Mouse (Mus musculus): ENCODE data around the gene Bpifb4.
A peak's percentile ranks its signal among the peaks of the same experiment; 100 is the strongest.

The Bpifb4 gene

DNA sequence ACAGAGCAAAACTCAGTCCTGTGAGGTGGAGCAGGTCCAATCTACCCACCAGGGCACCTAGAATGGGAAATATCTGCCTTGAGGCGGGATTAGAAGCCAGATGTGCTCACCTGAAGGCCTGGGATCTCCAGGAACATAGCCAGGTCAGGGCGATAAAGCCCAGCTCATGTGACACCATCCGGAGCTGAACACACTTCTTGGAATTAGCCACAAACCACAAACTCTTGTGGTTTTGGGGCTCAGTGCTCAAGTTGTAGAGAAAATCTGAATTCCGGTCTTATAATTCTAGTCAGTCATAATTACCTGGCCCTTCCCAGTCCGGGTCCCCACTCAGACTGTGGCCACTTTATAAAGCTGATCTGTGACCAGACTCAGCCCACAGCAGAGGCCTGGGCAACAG, at the start of gene Bpifb4:
Gene Bpifb4, plus strand, starts transcription at position 370 of the 400 bp plus-strand sequence.
- no peak for DNase-seq

DNA sequence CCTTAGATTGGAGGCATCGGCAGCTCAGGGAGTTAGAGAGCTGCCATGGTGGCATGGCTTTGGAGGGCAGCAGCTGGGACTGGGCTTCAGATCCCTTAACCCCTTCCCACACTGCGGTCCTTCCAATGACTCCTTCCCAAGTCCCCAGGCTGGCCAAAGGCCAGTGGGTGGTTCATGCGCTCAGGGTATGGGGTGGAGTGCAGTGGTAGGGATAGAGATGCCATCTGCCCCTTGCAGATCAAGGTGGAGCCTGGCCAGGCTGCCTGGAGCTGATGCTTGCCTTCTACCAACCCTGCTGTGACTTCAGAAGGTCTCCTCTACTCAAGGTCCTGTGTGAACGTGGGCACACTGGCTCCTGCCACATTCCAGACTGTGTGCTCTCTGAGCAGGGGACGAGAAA, 38.9 kb upstream of the Bpifb4 start:
- no peak for DNase-seq

DNA sequence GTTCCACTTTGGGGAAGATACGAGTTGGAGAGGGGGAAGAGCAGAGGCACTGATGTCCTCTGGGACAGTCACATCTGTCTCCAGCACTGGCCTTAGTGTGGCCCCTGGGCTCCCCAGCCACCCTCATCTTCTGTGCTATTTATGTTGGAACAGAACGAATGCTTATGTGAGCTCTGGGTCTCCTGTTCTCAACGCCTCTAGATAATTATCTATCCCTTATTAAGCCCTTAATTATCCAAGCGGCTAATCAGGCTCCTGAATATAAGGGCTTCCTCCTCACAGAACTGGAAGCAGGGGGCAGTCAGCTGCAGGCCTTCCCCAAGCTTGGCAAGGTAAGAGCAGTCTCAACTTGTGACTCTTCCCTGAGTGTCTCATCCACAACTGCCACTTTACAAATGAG, 37.9 kb upstream of the Bpifb4 start, which contains the start of gene Bpifb6:
Gene Bpifb6, plus strand, starts transcription at position 301 of the 400 bp plus-strand sequence.
- no peak for DNase-seq

DNA sequence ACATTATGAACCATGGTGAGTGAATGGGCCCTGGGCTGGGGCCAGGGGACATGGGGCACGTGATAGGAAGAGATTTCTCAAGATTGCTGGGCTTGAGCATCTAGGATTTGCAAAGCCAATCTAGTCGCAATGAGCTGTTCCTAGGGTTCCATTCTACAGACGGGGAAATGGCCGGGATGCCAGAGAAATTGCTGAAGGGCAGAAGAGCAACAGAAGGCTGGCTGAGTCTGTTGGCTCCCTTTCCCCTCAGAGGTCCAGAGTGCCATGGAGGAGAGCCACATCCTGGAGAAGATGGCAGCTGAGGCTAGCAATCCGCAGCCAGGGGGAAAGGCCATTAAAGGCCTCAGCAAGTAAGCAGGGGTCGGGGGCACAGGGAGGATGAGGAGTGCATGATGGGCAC, 35.3 kb upstream of the Bpifb4 start:
- no peak for DNase-seq

DNA sequence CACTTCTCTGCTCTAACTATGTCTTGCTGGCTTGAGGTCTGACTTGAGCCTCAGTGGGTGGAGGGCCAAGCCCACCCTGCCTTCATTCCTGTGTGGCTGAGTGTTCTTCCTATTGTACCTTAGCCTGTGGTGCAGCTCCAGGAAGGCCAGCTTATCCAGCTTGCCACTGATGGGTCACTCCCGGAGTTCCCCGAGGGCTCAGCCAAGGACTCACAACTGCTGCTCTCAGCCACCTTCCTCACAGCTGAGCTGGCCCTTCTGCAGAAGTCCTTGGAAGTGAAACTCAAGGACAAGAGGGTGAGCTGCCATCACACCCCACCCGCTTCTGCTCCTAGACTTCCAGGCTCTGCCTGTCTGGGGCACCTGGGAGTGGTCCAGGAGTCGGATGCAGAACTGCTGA, 31.4 kb upstream of the Bpifb4 start:
- DNase-seq: no peak

DNA sequence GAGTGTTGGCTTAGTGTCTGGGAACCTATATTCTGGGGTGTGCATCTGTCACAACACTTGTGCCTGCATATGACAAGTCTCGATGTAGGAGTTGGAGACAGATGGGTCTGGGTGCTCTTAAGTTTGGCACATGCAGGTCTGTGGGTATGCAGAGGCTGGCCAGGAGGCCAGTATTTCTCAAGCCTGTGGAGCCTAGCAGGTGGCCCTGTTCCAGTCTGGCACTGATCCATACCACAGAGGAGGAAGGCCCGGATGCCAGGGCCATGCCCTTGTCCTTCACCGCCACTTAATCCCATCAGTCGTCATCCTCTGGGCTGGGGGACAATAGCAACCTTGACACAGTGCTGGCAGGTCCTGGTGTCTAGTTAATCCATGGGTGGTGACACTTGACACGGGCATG, 23.9 kb upstream of the Bpifb4 start:
- no peak for DNase-seq

DNA sequence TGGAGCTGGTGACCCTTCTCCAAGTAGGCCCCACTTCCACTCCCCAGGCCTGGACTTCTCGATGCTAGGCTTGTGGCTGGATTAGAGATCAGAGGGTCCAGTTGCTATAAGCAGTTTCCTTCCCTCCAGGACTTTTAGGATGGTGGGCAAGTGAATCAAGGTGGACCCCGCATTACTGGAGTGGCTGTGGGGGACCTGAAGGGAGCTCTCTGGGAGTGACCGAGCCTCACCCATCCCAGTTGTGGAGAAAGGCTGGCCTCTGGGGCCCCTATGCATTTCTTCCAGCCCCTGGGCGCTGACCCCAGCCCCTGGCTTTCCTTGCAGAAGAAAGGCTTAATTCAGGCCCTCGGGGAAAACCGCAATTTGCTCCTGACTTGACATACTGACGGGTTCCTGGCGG, 20.1 kb upstream of the Bpifb4 start, which contains the start of gene Bpifb3:
Gene Bpifb3, plus strand, starts transcription at position 301 of the 400 bp plus-strand sequence.
- DNase-seq: no peak

DNA sequence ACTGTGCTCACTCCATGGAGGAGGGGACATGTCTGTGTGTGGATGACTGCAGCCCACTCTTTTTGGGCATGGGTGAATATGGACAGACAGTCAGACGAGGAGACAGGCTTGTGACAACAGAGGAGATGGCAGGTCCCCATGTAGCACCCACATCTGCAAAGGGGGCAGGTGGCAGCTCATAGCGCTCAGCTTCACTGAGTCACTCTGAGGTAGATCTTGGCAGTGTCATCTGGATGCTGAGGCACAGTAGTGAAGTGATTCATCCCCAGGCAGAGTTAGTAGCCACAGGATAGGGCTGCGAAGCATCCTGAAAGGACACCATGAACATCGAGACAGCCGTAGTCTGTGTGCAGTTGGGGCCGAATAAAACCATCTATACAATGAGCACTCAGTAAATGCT, 16.8 kb upstream of the Bpifb4 start:
- no peak for DNase-seq

DNA sequence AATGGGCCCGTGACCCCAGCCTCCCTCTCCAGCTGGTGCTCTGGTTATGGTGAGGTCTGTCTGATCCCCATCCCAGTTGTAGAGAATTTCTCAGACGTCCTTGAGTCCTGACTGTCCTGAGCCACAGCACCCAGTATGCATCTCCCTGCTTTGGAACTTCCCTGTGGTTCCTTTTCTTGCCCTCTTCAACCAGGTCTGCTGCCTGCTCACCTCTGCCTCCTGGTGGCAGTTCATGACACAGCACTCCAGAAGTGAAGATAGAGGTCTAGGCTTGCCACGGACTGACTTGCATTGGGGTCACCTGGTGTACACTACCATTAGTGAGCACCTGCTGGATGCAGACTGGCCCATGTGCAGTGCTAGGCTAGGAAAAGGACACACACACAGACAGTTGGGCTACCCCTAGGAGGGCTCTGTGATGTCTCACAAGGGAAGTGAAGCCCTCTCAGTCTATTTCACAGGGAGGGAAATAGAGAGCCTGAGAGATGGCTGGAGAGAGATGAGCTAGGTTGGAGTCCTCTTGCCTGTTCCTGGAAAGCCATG, 8.1 kb upstream of the Bpifb4 start:
- peak; percentile 74 for DNase-seq

DNA sequence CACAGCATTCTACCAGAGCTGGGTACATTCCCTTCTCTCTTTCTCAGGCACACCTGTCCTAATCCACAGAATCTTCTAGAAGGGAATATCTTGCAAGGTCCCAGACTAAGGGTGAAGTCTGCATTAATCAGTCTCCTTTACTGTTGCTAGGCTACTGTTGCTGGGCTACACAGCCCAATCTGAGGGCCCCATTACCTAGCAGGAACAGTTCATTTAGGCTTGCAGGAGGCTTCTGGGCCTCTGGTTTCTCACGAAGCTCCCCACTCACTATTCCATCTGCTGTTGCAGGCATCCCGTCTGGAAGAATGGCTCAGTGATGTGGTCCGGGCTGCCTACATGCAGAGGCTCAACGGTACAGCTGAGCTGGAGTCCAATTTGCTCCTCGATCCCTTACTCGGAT, 6.9 kb upstream of the Bpifb4 start:
- no peak for DNase-seq

DNA sequence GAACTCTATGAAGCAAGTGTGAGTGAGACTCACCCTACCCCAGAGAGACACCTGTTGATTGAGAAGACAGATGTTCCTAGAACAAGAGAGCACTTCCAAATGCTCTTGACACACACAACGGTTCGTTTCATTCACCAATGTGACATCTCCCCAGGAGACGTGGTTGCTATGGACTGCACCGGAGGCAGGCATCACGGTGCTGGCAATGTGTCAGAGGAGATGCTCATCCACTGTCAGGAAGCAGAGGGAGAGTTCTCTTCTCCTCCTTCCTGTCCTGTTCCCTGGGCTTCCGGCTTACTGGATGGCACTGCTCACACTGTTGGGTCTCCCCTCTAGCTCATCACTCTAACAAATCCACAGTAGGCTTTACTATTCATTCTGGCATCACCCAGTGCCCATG, 4.7 kb upstream of the Bpifb4 start:
- DNase-seq: no peak

DNA sequence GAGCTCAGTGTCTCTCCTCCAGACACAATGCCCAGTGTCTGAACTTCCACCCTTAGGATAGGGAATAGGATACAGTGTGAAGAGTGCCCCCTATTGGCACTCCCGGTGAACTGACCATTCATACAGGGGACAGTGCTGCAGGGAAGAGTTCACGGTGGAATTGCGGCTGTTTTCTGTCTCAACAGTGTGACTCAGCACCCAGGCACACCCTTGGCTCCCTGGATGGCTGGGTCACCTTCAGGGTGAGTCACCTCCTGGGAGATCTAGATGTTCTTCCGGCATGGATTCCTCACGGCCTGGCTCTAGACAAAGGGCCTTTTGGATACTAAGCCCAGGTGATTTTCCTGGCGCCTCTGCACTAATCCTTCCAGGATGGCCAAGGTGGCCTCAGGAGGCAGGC, 2.7 kb upstream of the Bpifb4 start:
- DNase-seq: no peak

DNA sequence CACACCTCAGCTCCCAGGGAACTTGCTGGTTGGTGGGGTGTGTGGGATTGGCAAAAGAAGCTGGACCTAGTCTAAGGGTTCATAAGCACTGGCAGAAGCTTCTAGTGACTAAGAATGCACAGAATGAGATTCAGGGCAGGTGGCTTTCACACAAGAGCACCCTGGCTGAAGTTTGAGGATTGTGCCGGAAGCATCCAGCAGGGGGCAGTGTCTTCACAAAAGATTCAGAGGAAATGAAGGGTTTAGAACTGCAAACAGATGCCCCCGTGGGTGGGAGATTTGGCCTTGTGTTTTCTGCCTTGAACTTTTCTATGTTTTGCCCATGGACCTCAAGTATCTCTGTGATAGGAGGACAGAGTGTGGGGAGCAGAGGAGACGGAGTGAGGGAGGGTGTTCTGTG, 5.5 kb downstream of the Bpifb4 start:
- DNase-seq: peak; percentile 73

DNA sequence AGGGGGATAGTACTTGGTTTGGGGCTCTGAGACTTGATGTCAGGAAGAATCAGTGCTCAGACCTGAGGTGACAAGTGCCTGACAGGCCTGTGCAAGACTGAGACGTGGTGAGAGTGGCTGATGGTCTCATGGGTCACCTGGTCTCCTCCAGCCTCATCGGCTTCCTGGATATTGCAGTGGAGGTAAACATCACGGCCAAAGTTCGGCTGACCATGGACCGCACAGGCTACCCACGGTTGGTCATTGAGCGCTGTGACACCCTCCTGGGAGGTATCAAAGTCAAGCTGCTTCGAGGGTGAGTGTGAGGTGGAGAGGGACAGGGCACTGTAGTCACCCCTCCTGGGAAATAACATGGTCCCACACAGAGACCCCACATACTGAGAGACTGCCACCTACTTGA, 6.6 kb downstream of the Bpifb4 start:
- no peak for DNase-seq

DNA sequence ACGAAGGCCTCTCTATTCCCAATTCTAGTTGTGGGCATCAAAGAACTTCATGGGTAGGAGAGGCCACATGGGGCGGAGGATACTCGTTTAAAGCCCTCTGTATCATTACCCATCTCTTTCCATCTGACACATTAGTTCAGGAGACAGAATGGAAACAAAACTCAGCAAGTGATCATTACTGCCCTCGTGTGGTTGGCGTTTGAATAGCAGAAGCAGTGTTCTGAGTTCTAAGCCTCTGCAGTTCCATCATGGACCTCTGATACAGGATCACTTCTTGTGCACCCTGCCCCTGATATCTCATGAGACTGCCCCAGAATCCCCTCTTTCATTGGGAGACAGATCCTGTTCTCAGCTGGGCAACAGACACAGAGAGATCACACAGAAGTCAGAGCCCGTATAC, 14.9 kb downstream of the Bpifb4 start:
- peak; percentile 78 for DNase-seq

DNA sequence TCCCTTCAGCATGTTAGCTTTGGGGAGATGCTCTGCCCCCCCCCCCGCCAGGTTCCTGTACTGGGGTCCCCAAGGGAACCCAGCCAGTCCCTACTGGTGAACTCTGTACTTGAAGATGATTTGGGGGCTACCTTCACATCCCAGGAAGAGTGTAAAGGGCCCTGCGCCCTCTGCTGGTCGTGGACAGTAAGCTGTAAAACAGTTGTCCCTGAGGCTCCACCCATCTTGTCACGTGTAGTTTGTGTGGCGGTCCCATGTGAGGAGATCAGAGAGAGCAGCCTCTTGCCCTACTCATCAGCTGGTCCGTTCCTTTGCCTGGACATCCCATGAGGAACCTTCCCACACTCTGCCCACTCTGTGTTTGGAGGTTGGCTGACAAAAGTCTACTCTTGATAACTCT, 15.8 kb downstream of the Bpifb4 start:
- peak; percentile 81 for DNase-seq

DNA sequence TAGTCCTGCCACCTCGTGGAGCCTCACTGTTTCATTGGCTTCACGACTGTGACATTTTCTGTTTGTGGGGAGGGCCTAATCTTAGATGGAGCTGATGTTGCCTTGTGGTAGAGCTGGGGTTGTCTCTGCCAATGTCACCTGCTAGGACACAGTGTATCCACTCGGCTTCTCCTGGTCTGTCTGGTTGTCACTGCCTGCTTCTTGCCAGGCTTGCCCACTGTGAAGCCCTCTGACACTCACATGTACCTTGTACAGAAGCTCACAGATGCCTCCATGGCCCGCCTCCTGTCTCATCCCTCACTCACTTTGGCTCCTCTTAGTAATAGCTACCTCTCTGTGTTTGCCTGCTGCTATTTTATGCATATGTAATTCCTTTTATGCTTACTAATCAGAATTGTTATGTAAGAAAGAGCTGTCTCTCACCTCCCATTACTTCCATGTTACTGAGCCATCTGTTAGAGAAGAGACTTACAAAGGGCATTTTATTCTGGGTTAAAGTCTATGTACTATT, 24.9 kb downstream of the Bpifb4 start:
- no peak for DNase-seq

DNA sequence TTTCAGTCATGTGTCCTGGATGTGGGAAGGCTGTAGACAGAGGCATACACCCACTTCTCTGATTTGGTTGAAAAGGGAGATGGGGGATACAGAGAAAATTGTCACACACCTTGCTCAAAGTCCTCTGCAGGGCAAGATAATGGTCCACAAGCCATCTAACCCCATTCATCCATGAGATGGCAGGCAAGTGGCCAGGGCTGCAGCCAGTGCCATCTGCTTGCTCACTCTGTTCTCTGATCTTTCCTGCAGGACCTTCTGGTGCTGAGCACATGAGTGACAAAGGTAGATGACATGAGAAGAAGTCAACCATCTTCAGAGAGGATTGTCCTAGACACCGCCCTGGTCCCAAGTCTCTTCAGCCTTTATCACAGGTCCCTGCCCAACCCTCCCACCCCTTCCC, 25.3 kb downstream of the Bpifb4 start:
- DNase-seq: no peak

DNA sequence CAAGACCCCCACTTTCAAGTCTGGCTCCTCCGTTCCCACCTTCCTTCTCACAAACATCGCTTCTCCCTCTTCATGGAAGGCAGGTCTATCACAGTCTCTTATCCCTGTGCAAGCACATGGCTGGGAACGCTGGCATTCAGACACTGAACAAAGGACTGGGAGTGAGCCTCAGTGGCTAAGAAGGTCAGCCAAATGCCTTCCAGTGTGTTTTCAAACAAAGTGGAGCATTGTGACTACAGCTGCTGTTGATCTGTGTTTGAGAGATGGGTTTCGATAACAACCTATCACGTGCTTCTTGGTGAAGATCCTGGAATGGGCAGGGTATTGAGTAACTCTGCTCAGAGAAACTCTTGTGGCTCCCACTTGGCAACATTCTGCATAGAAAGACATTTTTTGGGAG, 32.2 kb downstream of the Bpifb4 start:
- no peak for DNase-seq

DNA sequence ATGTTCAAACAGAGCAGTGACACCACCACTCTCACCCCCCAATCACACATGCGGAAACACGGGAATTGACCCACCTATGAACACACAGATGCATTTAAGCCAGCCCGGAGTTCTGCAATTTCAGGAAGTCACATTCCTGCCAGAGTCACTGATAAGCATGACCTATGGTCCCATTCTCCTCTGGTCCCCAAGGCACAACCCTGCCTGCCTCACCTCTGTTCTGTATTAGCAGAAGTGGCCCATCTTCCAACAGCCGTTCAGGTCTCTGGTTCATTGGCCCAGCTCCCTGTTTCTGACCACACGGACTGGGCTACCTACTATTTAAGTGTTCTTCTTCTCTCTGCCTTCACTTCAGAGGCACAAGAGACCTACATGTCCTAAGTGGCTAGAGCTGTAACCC, 36.6 kb downstream of the Bpifb4 start, which contains the start of gene Bpifa6:
Gene Bpifa6, plus strand, starts transcription at position 364 of the 400 bp plus-strand sequence.
- no peak for DNase-seq

DNA sequence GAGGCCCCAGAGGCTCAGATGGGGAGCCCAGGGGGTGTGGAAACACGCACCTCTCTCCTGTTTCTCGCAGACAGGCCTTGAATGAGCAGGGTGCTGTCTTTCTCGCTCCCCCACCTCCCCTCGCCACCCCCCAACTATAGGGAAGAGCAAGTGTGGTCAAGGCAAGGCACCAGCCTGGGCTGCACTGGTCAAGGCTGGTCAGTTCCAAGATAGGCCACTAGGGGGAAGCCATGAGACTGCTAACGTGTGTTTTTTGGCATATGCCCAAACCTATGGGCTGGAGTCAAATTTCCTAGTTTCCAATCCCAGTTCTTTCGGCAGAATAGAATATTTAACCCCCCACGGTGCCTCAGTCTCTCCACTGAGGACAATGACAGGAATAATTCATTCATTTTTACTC, 57.8 kb downstream of the Bpifb4 start:
- peak; percentile 76 for DNase-seq

DNA sequence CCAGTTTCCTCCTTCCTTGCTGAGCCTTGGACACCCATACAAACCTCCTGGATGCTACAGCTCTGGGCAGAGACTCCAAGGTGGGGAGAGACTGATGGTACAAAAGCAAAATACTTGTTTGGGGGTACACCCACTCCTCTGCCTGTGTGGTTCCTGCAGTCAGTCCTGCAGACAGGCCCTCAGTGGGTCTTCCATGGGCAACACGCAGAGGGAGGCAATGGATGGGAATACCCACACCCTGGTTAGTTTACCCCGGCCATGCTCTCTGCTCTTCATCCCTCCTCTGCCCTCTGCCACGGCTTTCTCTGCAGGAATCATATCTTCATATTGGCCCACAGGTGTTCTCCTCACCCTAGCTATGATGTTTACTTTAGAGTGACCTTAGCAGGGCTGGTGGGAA, 62.5 kb downstream of the Bpifb4 start:
- DNase-seq: no peak

DNA sequence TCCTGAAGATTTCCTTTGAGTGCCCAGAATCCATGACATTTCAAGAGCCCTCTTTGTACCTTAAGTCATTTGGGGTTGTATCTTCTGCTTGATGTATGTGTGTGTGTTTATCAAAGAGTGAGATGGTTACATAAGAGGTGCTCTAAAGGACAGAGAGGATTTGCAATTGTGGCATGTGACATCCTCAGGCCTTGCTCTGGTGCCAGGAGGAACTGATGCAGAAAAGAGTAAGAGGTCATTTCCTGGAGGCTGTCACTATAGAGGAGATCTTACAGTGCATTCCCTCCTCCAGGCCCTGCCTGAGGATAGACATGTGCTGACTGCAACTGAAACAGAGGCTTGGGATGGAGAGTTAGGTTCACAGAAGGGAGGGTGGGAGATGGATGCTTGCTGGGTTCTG, 63.0 kb downstream of the Bpifb4 start:
- DNase-seq: no peak

DNA sequence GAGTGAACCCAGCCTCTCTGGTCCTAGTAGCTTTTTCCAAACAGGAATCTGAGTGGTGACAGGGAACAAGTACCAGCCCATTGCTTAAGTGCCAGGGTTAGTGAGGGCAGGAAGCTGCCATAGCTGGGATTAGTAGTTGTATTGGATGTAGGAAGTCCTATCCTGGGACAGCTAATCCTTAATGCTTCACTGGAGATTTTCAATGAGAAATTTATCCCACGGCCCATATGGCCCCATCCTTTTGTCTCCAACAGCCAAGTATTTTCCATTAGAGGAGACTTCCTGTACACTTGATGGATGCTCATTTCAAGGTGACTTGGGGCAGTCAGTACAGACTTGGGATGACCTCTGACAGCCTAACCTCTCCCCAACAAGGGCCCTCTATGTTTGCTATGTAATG, 66.4 kb downstream of the Bpifb4 start:
- DNase-seq: no peak

DNA sequence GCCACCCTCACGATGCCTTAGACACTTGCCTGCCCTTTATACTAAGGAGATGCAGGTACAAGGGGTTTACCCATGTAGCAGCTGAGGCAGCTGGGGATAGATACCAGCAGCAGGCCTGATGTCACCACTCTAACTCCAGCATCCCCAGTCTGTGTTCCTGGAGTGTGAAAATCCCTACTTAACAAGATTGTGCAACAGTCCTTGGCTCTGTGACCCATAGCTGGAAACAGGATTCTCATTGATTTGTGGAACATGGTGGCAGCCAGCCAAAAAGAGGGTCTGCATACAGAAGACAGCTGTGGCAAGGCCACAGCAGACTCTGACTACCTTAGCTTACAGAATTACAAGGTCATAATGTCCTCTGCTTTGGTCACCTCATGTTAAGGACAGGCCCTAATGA, 67.1 kb downstream of the Bpifb4 start:
- DNase-seq: no peak

All from thymus, postnatal 4 days (tissue).